Mouse (Mus musculus): ENCODE measurements at regions not wholly inside any gene's neighbourhood (a gene's known extent, or its start where the extent isn't known, plus 50 kb on each side); places are given as distances from the start of the nearest gene placed in this dataset.

DNA sequence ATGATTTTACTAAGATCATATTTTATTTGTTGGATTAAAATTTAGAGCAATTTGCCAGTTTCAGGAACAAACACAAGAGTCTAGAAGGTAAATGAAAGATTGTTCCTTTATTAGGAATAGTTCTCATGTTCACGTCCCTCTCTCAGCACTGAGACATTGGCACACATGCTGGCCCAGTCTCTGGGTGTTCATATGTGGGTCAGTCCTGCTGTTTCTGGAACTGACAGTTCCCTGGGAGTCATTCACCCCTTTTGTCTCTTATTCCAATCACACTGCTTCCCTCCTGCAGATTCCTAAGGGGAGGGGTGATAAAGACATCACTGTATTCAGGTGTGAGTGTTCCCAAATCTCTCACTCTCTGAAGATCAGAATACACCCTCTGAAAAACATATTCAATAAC is 311.1 kb downstream of the Serpinb8 start:
- Histone ChIP-seq H3K27ac (ENCODE audit: insufficient read depth, low read length) (no peak overlapping the region), H3K4me3 (ENCODE audit: insufficient read depth, low read length) (no peak overlapping the region), H3K4me1 (ENCODE audit: control insufficient read depth, insufficient read depth, low read length) (no peaks in the 10 kb centered on the region)
- TF ChIP-seq CTCF (IDR thresholded peaks at IDR 0.05; ENCODE audit: borderline replicate concordance, insufficient read depth, low read length): no peak

DNA sequence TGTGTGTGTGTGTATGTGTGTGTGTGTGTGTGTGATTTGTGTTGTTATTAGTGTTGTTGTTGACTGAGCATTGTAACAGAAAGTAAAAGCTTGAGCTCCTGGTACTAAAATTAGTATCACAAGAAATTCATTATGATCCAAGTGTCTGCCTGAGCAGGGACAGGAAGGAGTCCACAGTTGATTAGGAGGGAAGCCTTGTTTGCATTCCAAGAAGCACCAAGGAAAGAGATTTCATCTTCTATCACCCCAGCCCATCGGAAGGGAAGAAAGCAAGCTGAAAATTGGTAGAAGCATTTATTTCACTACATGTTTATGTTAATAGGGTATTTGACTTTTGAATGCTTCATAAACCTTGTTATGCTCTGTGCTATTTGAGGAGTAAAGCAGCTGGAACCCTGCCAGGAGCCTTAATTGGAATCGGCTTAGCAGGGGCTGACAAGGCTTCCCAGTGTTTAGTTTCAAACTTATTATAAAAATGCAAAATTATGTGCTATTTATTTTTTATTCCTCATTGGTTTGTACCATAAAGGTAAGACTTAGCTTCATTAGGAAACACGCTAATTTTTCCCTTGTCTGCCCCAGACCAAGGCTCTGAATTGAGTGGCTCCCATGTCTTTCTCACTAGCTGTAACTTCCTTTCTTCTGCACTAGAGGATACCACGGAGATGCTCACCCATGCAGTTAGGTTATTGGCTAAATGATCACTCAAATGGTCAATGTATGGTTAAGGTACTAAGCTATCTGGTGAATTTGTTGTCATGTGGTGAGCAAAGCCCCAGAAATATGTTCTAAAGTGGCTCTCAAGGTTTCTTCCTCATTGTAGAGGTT is 318.6 kb downstream of the Serpinb8 start:
- Histone ChIP-seq H3K4me1 (ENCODE audit: control insufficient read depth, insufficient read depth, low read length) (no peaks in the 10 kb centered on the region), H3K4me3 (ENCODE audit: insufficient read depth, low read length) (no peak overlapping the region), H3K27ac (ENCODE audit: insufficient read depth, low read length) (no peak overlapping the region)
- no peak for TF ChIP-seq POLR2A (IDR thresholded peaks at IDR 0.05; ENCODE audit: low read depth, low read length)
- no peak for TF ChIP-seq CTCF (IDR thresholded peaks at IDR 0.05; ENCODE audit: borderline replicate concordance, insufficient read depth, low read length)

GRCm38 (mm10) chr1:107914671-107915590 is 325.1 kb downstream of the Serpinb8 start:
- TF ChIP-seq POLR2A (IDR thresholded peaks at IDR 0.05; ENCODE audit: low read depth, low read length) (no peak), CTCF (IDR thresholded peaks at IDR 0.05; ENCODE audit: borderline replicate concordance, insufficient read depth, low read length) (no peak)
- H3K27ac ChIP-seq (ENCODE audit: insufficient read depth, low read length): no peak overlapping the region
- H3K4me1 ChIP-seq (ENCODE audit: control insufficient read depth, insufficient read depth, low read length): no peaks in the 10 kb centered on the region
- no peak overlapping the region for H3K4me3 ChIP-seq (ENCODE audit: insufficient read depth, low read length)

DNA sequence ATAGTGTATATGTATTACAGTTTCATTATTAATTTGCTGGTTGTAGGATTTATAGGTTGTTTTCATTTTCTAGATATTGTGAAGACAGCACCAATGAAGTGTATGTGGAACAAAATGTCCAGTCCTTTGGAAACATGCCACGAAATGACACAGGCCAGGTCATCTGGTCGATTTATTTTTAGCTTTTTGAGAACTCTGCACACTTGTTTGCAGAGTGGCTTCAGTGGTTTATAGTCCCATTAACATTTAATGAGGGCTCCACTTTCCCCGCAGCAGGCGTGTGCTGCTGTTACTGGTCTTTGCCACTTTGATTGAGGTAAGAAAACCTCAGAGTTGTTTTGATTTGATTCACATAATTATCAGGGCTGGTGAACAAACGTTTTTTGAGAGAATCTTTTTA is 327.2 kb downstream of the Serpinb8 start:
- TF ChIP-seq POLR2A (IDR thresholded peaks at IDR 0.05; ENCODE audit: low read depth, low read length) (no peak), CTCF (IDR thresholded peaks at IDR 0.05; ENCODE audit: borderline replicate concordance, insufficient read depth, low read length) (no peak)
- no peak overlapping the region for H3K27ac ChIP-seq (ENCODE audit: insufficient read depth, low read length)
- H3K4me3 ChIP-seq (ENCODE audit: insufficient read depth, low read length): no peak overlapping the region
- no peaks in the 10 kb centered on the region for H3K4me1 ChIP-seq (ENCODE audit: control insufficient read depth, insufficient read depth, low read length)

DNA sequence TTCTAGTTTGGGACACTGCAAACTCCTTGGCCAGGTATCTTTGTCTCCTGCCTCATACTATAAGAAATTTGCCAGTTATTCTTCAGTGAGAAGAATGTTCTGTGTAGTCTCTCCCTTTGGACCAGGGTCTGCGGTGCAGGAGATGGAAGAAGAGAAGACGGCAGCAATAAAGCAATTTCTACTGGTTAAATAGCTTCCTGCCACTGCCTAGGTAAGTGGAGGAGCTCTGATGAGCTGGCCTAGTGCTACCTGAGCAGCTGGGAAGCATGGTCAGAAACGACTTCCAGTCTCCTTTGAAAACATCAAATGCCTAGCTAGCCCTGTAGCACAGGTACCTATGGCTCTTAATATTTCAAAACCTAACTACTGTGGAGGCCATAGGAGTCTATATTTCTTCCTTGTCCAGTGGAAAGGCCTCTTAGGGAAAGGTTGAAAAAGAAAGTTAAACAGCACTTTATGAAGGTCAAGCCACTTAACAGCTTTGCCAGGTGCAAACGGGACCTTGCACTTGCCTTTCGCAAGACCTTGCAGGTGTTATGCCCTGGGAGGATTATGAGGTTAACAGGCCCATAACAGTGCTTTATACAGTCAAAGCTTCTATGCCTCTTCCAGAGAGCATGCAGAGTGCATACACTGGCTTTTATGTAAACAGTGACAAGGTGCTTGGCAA is 351.9 kb downstream of the Serpinb8 start:
- TF ChIP-seq POLR2A (IDR thresholded peaks at IDR 0.05; ENCODE audit: low read depth, low read length) (no peak), CTCF (IDR thresholded peaks at IDR 0.05; ENCODE audit: borderline replicate concordance, insufficient read depth, low read length) (no peak)
- Histone ChIP-seq H3K4me1 (ENCODE audit: control insufficient read depth, insufficient read depth, low read length) (no peaks in the 10 kb centered on the region), H3K4me3 (ENCODE audit: insufficient read depth, low read length) (no peak overlapping the region), H3K27ac (ENCODE audit: insufficient read depth, low read length) (no peak overlapping the region)

- Histone ChIP-seq H3K4me1 (ENCODE audit: control insufficient read depth, insufficient read depth, low read length) (no peaks in the 10 kb centered on the region), H3K4me3 (ENCODE audit: insufficient read depth, low read length) (no peak overlapping the region), H3K27ac (ENCODE audit: insufficient read depth, low read length) (peak overlapping the region; percentile 18; the same call in 1 of the 2 replicates)
- TF ChIP-seq CTCF (IDR thresholded peaks at IDR 0.05; ENCODE audit: borderline replicate concordance, insufficient read depth, low read length): no peak
- no peak for TF ChIP-seq POLR2A (IDR thresholded peaks at IDR 0.05; ENCODE audit: low read depth, low read length)
These were observed 356.6 kb downstream of the Serpinb8 start for GRCm38 (mm10) chr1:107946204-107946939.

- Histone ChIP-seq H3K4me1 (ENCODE audit: control insufficient read depth, insufficient read depth, low read length) (no peaks in the 10 kb centered on the region), H3K27ac (ENCODE audit: insufficient read depth, low read length) (no peak overlapping the region), H3K4me3 (ENCODE audit: insufficient read depth, low read length) (no peak overlapping the region)
- TF ChIP-seq POLR2A (IDR thresholded peaks at IDR 0.05; ENCODE audit: low read depth, low read length) (no peak), CTCF (IDR thresholded peaks at IDR 0.05; ENCODE audit: borderline replicate concordance, insufficient read depth, low read length) (no peak)
These were observed 360.6 kb downstream of the Serpinb8 start for GRCm38 (mm10) chr1:107950396-107950795.

GRCm38 (mm10) chr1:107961009-107961408 is 371.2 kb downstream of the Serpinb8 start:
- no peaks in the 10 kb centered on the region for H3K4me1 ChIP-seq (ENCODE audit: control insufficient read depth, insufficient read depth, low read length)
- H3K27ac ChIP-seq (ENCODE audit: insufficient read depth, low read length): no peak overlapping the region
- TF ChIP-seq POLR2A (IDR thresholded peaks at IDR 0.05; ENCODE audit: low read depth, low read length): no peak
- TF ChIP-seq CTCF (IDR thresholded peaks at IDR 0.05; ENCODE audit: borderline replicate concordance, insufficient read depth, low read length): no peak
- H3K4me3 ChIP-seq (ENCODE audit: insufficient read depth, low read length): no peak overlapping the region
